Mouse (Mus musculus): ENCODE data around the gene Pepd.

The Pepd gene

DNA sequence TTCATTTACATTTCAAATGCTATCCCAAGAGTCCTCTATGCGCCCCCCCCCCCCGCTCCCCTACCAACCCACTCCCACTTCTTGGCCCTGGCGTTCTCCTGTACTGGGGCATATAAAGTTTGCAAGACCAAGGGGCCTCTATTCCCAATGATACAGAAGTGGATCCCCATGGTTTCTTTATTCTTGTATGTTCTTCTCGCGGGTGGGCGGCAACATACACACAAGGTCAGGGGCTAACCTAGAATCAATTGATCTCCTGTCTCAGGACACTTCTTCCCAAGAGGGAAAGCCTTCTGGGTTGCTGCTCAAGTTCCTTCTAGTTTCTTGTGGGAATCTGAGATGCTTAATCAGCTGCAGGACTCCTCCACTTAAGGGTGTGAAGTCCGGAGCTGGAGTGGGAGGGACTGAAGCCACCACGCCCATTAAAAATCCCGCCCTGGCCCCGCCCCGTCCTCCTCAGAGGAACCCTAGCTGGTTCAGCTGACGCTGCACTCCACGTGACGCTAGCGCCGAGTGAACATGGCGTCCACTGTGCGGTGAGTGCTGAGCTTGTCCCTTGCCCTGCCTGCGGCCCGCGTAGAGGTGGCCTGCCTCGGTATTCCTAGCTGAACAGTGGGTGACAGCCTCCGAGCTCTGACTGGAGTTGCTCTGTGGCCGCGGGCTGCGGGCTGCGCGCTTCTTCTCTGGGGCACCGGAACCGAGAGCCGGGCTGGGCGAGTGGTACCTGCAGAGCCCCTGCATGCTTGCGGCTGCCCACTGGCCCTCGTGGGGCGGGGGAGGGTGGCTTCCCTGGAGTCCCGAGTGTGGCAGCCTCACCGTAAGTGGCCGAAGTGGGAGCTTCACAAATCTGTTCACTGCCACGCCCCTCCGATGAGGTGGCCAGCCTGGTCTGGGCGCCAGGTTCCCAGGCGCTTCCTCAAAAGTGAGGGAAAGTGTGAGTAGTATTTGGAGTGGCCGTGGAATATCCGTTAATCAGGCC is at the start of gene Pepd:
Gene Pepd (plus strand): TSS at position 461 of the 979 bp plus-strand sequence.
- in situ Hi-C loops (cut with MboI, MseI) = no loop called here

DNA sequence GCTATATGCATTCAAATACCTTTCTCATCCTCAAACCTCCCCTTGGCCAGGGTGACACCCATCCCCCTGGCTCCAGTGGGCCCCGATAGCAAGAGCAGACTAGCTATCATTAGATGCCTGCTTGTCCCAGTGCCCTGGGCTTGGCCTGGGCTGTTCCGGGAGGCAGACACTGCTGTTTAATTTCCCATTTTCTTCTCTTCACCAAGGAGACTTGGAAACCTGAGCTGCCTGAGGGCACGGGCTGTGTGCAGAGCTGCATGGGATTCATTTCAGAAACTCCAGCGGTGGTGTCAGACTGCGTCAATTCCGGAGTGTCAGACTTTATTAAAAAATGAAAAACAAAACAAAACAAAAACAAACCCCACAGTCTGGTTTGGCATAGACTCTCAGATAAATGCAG is 44.9 kb upstream of the Pepd start:
- in situ Hi-C loops (cut with MboI, MseI) = no loop called here

- in situ Hi-C loops (cut with MboI, MseI) = no loop called here
Measured at GRCm38 (mm10) chr7:34869693-34870092, 42.5 kb upstream of the Pepd start.

- in situ Hi-C loops (cut with MboI, MseI) = no loop called here
Measured at GRCm38 (mm10) chr7:34876787-34877186, 35.4 kb upstream of the Pepd start.

GRCm38 (mm10) chr7:34877820-34878219 is 34.4 kb upstream of the Pepd start:
- in situ Hi-C loops (cut with MboI, MseI) = no loop called here

DNA sequence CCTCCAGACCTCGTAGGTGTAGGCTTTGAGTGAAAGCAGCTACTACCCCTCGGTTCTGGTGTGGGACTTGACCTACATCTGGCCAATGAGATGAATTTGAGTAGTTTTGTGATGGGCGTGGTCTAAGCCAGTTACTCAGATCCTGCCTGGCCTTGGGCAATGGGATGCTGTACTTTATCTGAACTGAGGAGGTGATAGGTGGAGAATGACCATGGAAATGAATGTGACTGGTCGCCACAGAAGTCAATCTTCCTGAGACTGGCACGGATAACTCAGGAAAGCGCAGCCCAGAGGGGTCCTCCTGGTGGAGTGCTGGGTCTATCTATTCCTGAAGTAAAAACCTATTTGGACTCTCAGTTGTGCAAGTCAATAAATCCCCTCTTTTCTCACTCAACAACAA is 23.7 kb upstream of the Pepd start:
- in situ Hi-C loops (cut with MboI, MseI) = no loop called here

- in situ Hi-C loops (cut with MboI, MseI) = no loop called here
Measured at GRCm38 (mm10) chr7:34888891-34889290, 23.3 kb upstream of the Pepd start.

DNA sequence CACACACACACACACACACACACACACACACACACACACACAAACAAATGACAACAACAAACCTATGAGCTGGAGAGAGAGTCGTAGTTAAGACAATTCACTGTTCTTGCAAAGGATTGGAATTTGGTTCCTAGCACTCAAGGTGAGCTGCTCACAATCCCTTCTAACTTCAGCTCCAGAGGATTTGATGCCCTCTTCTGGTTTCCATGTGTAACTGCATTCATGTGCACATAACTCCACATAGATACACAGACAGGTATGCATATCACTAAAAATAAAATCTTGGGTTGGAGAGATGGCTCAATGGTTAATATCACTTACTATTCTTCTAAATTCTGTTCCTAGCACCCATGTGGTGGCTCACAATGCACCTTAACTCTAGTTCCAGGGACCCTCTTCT is 19.3 kb upstream of the Pepd start:
- in situ Hi-C loops (cut with MboI, MseI) = no loop called here

GRCm38 (mm10) chr7:34896461-34896860 is 15.7 kb upstream of the Pepd start:
- in situ Hi-C loops (cut with MboI, MseI) = no loop called here

DNA sequence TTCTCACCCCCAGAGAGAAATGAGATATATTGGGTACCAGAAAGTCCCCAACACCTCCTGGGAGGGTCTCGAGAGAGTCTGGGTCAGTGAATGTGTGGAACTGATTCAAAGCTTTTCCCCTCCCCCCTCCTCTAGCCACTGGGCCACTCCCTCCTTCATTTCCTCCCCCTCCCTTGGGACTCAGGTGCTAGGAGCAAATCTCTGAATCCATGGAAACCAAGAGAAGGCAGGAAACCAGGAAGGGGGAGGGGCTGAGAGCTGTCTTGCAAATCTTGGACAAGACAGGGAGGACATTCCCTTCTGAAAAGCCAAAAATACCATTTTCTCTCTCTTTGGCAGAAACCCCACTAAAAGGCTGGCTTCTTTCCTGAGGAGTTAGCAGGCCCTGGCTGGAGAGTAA is 15.1 kb upstream of the Pepd start:
- in situ Hi-C loops (cut with MboI, MseI) = no loop called here

DNA sequence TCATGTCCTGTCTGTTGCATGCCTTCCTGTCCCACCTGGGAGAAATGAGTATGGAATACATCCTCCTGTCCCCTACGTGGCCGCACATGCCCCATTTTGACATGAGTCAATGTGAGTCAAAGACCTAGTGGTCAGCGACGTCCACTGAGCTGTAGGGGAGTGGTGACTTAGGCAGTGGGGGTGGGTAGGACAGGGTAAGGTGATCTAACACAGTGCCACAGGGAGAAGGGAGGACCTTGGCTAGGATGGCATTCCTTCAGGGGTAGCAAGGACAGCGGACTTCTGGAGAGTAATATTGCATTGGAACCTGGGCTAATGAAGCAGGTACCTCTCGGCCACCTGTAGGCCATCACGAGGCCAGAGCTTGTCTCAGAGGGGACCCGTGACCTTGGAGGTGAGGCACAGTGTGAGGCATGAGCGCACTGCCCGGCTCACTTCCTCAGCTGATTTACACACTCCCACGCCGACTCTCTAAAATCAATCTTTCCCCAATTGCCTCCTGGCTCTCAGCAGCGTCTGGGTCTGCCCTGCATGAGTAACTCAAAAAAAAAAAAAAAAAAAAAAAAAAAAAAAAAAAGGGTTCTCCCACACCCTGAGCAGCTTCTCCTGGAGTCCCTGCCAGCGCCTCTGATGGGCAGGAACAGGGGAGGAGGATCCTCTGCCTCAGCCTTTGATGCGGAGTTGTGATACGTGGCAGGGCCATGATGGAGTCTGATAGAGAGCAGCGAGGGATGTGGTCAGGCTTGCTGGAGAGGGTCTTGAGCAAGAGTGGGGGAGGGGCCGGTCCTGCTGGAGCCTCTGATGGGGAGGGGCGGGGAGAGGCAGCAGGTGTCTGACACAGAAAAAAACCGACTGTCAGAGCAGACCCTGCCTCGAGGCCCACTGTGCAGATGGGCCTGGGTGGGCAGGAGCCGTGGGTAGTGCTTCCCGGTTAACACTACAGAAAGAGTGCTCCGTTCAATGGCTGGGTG is 1.8 kb upstream of the Pepd start:
- in situ Hi-C loops (cut with MboI, MseI) = no loop called here

DNA sequence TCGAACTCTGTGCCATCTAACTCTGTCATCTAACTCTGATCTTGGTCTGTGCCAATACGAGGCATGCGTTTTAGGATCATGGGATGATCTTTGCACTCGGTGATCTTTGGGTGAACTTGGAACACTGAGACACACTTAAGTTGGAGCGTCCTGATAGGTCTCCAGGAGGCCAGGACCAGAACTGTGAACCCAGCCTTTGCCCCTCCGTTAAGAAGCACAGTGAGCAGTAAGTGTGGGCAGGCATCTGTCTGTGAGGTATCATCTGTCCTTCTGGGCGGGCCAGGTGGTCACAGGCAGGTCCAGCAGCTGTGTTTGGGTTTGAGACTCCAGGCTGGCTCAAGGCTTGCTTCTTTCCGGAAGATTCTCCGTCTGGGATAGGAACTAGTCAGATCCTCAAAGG is 1.8 kb downstream of the Pepd start:
- in situ Hi-C loops (cut with MboI, MseI) = no loop called here

- in situ Hi-C loops (cut with MboI, MseI) = no loop called here
Measured at GRCm38 (mm10) chr7:34915555-34915954, 3.4 kb downstream of the Pepd start.

DNA sequence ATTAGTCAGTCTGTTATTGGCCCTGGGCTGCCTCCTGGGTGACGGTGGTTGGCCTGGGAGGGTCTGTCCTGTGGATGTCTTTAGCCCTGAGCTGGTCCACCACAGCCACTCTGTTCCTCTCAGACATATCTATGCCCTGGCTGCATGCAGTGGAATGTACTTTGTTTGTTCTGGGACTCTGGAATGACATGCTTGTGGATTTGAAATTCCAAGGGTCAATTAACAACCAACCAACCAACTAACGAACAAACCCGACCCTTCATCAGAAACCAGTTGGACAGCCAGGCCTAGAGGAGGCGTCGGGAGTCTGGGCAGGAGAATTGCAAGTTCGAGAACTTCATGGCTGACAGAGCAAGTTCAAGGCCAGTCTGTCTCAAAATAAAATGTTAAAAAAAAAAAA is 5.4 kb downstream of the Pepd start:
- in situ Hi-C loops (cut with MboI, MseI) = no loop called here

- in situ Hi-C loops (cut with MboI, MseI) = no loop called here
Measured at GRCm38 (mm10) chr7:34917998-34918397, 5.8 kb downstream of the Pepd start.

GRCm38 (mm10) chr7:34918416-34918815 is 6.2 kb downstream of the Pepd start:
- in situ Hi-C loops (cut with MboI, MseI) = no loop called here

DNA sequence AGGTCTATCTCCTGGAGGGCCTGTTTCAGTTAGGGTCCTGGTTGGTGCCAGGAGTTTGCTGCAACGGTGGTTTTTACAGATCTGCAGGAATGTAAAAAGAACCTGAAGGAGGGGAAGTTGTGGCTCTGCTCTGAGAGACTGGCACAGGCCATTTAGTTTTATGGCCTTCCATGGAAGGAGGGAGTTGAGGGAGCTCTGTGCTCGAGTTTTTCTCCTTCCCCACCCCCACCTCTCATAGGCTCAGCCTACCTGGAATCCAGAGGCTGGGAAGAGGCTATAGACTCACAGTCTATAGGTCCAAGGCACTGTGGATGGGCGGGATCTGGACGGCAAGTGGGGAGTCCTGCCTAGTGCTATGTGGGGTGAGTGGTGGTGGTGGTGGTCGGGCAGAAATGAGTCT is 6.9 kb downstream of the Pepd start:
- in situ Hi-C loops (cut with MboI, MseI) = no loop called here

DNA sequence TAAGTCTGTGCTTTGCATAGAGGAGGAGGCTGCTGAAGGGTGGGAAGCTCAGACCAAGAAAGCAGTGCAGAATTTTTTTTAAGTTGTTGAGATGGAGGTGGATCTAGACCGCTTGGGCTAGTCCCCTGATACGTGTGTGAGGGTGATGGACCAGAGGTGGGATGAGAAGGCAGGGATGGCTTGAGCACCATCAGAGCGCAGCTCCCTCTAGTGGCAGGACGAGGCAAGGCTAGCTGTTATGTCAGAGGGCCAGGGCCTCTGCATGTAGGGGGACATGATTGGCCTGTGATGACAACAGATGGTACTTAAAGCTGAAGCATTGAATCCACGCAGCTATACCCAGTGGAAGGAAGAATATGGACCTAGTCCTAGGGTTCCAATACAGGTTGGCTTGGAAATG is 7.6 kb downstream of the Pepd start:
- in situ Hi-C loops (cut with MboI, MseI) = no loop called here

DNA sequence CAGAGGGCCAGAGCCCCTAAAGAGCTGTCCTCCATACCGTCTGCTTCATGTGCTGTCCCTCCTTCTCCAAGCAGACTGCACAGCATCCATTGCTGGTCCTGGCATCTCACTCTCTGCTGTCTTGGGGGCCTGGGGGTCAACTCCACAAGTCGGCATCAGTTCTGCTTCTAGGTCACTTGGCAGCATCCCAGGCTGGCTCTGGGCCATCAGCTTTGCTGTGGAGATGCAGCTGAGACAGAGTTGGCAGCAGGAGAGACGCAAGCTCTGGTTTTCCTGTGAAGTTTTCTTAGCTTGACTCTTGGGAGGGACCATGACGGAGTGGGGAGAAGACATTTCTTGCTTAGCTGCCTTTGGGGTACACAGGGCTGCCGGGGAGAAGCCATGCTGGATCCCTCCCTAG is 13.0 kb downstream of the Pepd start:
- in situ Hi-C loops (cut with MboI, MseI) = no loop called here

- in situ Hi-C loops (cut with MboI, MseI) = no loop called here
Measured at GRCm38 (mm10) chr7:34925956-34926355, 13.8 kb downstream of the Pepd start.

DNA sequence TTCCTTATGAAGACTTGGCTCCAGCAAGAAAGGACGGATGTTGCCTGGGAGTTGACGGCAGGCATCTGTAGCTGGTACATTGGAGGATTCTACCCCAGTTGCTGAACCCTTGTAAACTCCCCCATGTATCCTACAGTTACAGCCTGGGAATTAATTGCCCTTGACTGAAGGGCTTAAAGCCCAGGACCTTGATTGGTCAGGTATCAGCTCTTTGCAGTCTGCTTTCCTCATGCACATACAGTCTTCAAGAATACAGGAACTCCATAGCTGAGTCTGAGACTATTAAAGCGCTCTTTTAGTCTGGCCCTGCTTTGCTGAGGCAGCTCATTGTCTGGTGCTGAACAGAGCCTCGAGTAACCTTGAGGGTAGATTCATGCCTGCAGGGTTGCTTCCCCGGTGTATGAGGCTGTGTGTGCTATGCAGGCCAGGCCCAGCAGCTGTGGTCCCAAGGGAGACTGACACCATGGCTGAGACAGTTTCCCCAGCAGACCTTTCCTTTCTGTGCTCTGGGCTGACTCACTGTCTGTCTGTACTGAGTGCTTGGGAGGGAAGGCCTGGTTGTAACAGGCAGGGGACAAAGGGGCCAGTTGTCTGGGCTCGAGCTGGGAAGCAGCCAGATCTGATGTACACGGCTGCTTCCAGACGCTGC is 17.6 kb downstream of the Pepd start:
- in situ Hi-C loops (cut with MboI, MseI) = no loop called here

DNA sequence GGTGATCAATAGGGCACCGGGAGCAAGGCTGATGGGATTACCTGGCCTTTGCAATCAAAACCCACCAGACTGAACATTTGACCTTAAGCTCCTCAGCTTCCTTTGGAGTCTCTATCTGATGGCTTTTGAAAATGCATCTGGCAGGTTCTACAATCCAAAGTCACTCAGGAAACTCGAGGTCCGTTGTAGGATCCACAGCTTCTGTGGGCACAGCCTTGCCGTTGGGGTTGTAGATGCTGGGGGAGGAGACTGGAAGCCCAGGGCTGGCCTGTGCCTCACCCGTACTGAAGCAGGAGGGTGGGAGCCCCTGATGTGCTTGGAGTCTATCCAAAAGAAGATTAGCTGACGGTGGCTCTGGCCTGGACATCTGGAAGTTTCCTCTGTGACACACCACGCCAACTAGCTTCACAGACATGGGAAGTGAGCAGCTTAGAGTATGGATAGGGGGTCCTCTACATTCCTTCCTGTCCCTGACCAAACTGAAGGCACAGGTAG is 18.1 kb downstream of the Pepd start:
- in situ Hi-C loops (cut with MboI, MseI) = no loop called here
